Mouse (Mus musculus): ENCODE measurements around the gene Exog. TPM values are rescaled to one million over a fixed set of nuclear protein-coding genes. Genes with fewer than 3 reads are reported as not detected.

Exog gene
- polyA plus RNA-seq, 1 experiment: 0.72 TPM

GRCm38 (mm10) chr9:119474717-119475611 is 30.2 kb downstream of the Exog start:
- H3K4me1 ChIP-seq: peaks cover 22% of the 10 kb centered on the region
- TF ChIP-seq FLI1 (IDR thresholded peaks at IDR 0.05; ENCODE audit: low read length) (no peak), GATA1 (IDR thresholded peaks at IDR 0.05; ENCODE audit: borderline replicate concordance, low read length) (no peak)
- H3K4me3 ChIP-seq (replicated peaks): no peak overlapping the region
- peaks cover 3% of the 10 kb centered on the region for H3K36me3 ChIP-seq (replicated peaks; ENCODE audit: low read length)
- peaks cover 43% of the 10 kb centered on the region for H3K27me3 ChIP-seq (replicated peaks)
- H3K9me3 ChIP-seq: no peaks in the 10 kb centered on the region

GRCm38 (mm10) chr9:119477754-119478153 is 33.0 kb downstream of the Exog start:
- no peak for TF ChIP-seq FLI1 (IDR thresholded peaks at IDR 0.05; ENCODE audit: low read length)
- TF ChIP-seq GATA1 (IDR thresholded peaks at IDR 0.05; ENCODE audit: borderline replicate concordance, low read length): no peak
- Histone ChIP-seq H3K36me3 (replicated peaks; ENCODE audit: low read length) (no peaks in the 10 kb centered on the region), H3K27me3 (replicated peaks) (peaks cover 53% of the 10 kb centered on the region), H3K4me1 (peaks cover 19% of the 10 kb centered on the region), H3K9me3 (no peaks in the 10 kb centered on the region), H3K4me3 (replicated peaks) (no peak overlapping the region)

GRCm38 (mm10) chr9:119478345-119478744 is 33.6 kb downstream of the Exog start:
- no peaks in the 10 kb centered on the region for H3K9me3 ChIP-seq
- H3K36me3 ChIP-seq (replicated peaks; ENCODE audit: low read length): no peaks in the 10 kb centered on the region

GRCm38 (mm10) chr9:119479297-119479696 is 34.6 kb downstream of the Exog start:
- no peaks in the 10 kb centered on the region for H3K9me3 ChIP-seq
- no peak for TF ChIP-seq GATA1 (IDR thresholded peaks at IDR 0.05; ENCODE audit: borderline replicate concordance, low read length)
- no peak for TF ChIP-seq FLI1 (IDR thresholded peaks at IDR 0.05; ENCODE audit: low read length)
- peaks cover 55% of the 10 kb centered on the region for H3K27me3 ChIP-seq (replicated peaks)
- H3K36me3 ChIP-seq (replicated peaks; ENCODE audit: low read length): no peaks in the 10 kb centered on the region
- peaks cover 9% of the 10 kb centered on the region for H3K4me1 ChIP-seq
- H3K4me3 ChIP-seq (replicated peaks): no peak overlapping the region

More at GRCm38 (mm10) chr9:119478345-119478744, 33.6 kb downstream of the Exog start:
- no peak overlapping the region for H3K4me3 ChIP-seq (replicated peaks)
- no peak for TF ChIP-seq FLI1 (IDR thresholded peaks at IDR 0.05; ENCODE audit: low read length)
- TF ChIP-seq GATA1 (IDR thresholded peaks at IDR 0.05; ENCODE audit: borderline replicate concordance, low read length): no peak
- peaks cover 17% of the 10 kb centered on the region for H3K4me1 ChIP-seq
- peaks cover 54% of the 10 kb centered on the region for H3K27me3 ChIP-seq (replicated peaks)

- TF ChIP-seq GATA1 (IDR thresholded peaks at IDR 0.05; ENCODE audit: borderline replicate concordance, low read length) (no peak), FLI1 (IDR thresholded peaks at IDR 0.05; ENCODE audit: low read length) (no peak)
- Histone ChIP-seq H3K4me3 (replicated peaks) (no peak overlapping the region), H3K4me1 (peaks cover 9% of the 10 kb centered on the region), H3K36me3 (replicated peaks; ENCODE audit: low read length) (no peaks in the 10 kb centered on the region), H3K9me3 (no peaks in the 10 kb centered on the region), H3K27me3 (replicated peaks) (peaks cover 38% of the 10 kb centered on the region)
Observed at GRCm38 (mm10) chr9:119481612-119482011, 36.9 kb downstream of the Exog start.

GRCm38 (mm10) chr9:119483554-119484353 is 39.0 kb downstream of the Exog start:
- no peaks in the 10 kb centered on the region for H3K9me3 ChIP-seq
- no peaks in the 10 kb centered on the region for H3K36me3 ChIP-seq (replicated peaks; ENCODE audit: low read length)
- TF ChIP-seq GATA1 (IDR thresholded peaks at IDR 0.05; ENCODE audit: borderline replicate concordance, low read length): no peak
- TF ChIP-seq FLI1 (IDR thresholded peaks at IDR 0.05; ENCODE audit: low read length): no peak
- no peak overlapping the region for H3K4me3 ChIP-seq (replicated peaks)
- H3K4me1 ChIP-seq: no peaks in the 10 kb centered on the region
- H3K27me3 ChIP-seq (replicated peaks): peaks cover 24% of the 10 kb centered on the region

- Histone ChIP-seq H3K36me3 (replicated peaks; ENCODE audit: low read length) (no peaks in the 10 kb centered on the region), H3K27me3 (replicated peaks) (peaks cover 18% of the 10 kb centered on the region), H3K9me3 (no peaks in the 10 kb centered on the region), H3K4me3 (replicated peaks) (no peak overlapping the region), H3K4me1 (no peaks in the 10 kb centered on the region)
- TF ChIP-seq FLI1 (IDR thresholded peaks at IDR 0.05; ENCODE audit: low read length): no peak
- no peak for TF ChIP-seq GATA1 (IDR thresholded peaks at IDR 0.05; ENCODE audit: borderline replicate concordance, low read length)
Observed at GRCm38 (mm10) chr9:119484420-119484819, 39.7 kb downstream of the Exog start.

GRCm38 (mm10) chr9:119484868-119485267 is 40.1 kb downstream of the Exog start:
- peaks cover 19% of the 10 kb centered on the region for H3K27me3 ChIP-seq (replicated peaks)
- TF ChIP-seq GATA1 (IDR thresholded peaks at IDR 0.05; ENCODE audit: borderline replicate concordance, low read length) (no peak), FLI1 (IDR thresholded peaks at IDR 0.05; ENCODE audit: low read length) (no peak)
- no peak overlapping the region for H3K4me3 ChIP-seq (replicated peaks)
- no peaks in the 10 kb centered on the region for H3K9me3 ChIP-seq
- no peaks in the 10 kb centered on the region for H3K36me3 ChIP-seq (replicated peaks; ENCODE audit: low read length)
- H3K4me1 ChIP-seq: no peaks in the 10 kb centered on the region

- Histone ChIP-seq H3K36me3 (replicated peaks; ENCODE audit: low read length) (no peaks in the 10 kb centered on the region), H3K4me3 (replicated peaks) (no peak overlapping the region), H3K4me1 (0 out of 2 replicates have a peak, but pooled peaks cover 3% of the 10 kb centered on the region), H3K27me3 (replicated peaks) (peaks cover 22% of the 10 kb centered on the region), H3K9me3 (no peaks in the 10 kb centered on the region)
- TF ChIP-seq FLI1 (IDR thresholded peaks at IDR 0.05; ENCODE audit: low read length) (no peak), GATA1 (IDR thresholded peaks at IDR 0.05; ENCODE audit: borderline replicate concordance, low read length) (no peak)
Observed at GRCm38 (mm10) chr9:119496354-119496753, 51.6 kb downstream of the Exog start.
